Mouse (Mus musculus) inflammation-experienced regulatory T-cells, adult 16 weeks (primary cell): ENCODE results near the gene Ilf2. TPM values are rescaled to one million over a fixed set of nuclear protein-coding genes. Genes with fewer than 3 reads are reported as not detected.

ENCODE experiments used
- polyA plus RNA-seq: library from polyadenylated mRNA; unstranded; fragments of 100-300 nt; shearing (Covaris generic); gene quantifications from one replicate; pipeline ENCODE4 v1.2.1, GENCODE M21; 2017

Gene Ilf2
- 116 TPM for polyA plus RNA-seq

DNA sequence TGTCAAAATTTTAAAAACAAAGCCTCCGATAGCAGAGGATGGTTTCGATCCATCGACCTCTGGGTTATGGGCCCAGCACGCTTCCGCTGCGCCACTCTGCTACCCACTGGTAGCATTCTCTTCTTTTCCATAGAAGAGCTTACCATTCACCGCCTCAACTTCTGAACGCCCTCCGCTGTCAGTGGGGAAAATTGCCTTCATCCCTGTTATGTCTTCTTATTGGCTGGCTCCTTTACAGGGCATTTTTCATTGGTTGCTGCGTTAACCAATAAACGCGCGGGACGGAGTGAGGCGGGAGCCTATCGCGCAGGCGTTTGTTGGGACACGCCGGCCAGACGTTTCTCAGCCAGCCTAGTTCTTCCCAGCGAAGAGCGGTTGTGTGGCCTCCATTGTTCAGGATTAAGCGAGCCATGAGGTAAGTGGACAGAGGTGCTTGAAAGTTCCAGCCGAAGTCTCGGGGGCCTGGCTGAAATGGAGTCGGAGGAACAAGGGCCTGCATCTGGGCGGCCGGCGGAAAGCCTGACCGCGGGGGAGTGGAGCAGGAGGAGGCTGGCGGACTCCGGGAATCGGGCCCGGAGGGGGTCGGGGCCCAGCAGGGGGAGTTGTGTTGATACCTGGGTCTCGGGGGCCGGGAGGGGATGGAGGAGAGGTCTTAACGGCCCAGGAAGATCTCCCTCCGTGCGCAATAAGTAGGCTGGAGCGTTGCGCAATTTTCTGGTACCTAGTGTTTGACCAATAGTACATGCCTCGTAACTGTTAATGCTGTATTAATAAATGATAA, at the start of gene Ilf2:
Gene Ilf2, plus strand, starts transcription at position 296 of the 781 bp plus-strand sequence.

DNA sequence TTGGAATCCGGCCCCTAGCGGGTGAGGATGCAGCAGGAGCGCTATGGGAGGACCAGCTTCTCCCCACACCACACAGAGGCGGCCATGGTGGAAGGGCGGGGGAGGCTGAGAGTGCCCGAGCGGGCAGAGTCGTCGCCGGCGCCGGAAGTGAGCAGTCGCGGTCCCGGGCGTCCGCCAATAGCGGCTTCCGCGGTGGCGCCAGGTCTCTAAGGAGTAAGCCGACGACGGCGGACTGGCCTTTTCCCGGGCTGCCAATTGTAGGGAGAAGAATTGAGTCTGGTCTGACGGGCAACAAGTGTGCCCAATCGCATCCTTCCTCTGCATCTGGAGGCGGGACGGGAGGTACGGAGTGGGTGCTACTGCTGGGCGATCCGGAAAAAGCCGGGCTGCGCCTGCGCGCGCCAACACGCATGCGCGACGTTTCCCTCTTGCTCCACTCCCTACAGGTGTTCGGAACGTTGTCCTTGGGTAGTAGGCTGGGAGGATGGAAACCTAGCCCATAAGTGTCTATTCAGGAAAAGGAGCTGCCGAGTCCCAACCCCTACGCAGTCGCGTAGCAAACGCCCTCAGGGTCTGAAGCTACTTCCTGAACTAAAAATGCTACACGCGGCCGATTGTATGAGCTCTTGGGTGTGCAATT, 42.4 kb upstream of the Ilf2 start, which contains the start of gene Ints3:
Gene Ints3, minus strand, starts transcription at position 242 of the 640 bp plus-strand sequence.

DNA sequence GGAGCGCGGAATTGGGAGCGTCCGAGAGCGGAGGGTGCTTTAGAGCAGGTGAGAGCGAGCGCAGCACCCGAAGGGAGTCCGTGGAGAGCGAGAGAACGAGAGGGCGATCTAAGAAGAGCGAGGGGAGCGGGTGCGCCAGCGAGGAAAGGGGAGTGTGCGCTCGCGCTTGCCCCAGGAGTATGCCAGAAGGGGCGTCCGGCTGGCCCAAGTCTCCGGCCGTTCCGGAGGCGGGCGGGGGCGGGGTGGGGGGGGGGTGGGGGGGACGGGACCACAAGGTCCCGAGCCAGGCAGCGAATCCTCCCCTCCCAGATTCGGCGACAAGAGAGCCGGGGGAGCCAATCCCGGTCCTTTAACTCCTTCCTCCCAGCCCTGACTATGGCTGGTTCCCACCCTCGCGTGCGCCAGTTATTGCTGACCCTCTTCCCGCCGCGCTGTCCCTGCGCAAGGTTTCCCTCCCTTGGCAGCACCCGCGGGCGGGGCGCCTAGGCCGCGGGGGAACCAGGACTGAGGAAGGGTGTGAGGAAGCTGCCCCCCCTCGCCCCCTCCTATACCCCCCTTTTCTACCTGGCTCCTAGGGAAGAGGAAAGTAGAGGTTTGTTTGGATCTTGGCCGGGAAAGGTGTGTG, 10.1 kb upstream of the Ilf2 start, which contains the start of gene Npr1:
Gene Npr1, minus strand, starts transcription at position 181 of the 625 bp plus-strand sequence.

DNA sequence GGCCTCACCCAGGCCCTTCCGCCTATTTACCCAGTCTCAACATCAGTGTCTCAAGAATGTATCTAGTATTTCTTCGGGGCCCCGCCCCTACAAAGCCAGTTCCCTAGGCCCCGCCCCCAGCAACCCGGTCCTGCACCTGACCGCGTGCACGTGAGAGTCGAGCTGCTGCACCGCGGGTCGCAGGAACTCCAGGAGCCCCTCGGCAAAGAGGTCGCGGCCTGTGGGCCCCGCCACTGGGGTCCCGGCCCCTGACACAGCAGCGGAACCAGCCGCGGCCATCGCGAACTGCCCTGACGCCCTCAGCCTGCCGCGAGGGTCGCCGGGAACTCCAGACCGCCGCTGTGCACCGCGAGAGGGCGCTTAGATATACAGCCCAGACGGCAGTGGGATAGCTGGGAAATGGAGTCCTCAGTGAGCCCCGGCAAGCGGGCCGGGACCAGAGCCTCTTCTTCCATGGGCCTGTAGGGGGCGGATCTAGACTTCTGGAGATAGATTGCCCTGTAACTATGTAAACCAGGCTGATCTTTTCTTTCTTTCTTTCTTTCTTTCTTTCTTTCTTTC, 14.8 kb downstream of the Ilf2 start, which contains the start of gene Snapin:
Gene Snapin, minus strand, starts transcription at position 338 of the 561 bp plus-strand sequence.

DNA sequence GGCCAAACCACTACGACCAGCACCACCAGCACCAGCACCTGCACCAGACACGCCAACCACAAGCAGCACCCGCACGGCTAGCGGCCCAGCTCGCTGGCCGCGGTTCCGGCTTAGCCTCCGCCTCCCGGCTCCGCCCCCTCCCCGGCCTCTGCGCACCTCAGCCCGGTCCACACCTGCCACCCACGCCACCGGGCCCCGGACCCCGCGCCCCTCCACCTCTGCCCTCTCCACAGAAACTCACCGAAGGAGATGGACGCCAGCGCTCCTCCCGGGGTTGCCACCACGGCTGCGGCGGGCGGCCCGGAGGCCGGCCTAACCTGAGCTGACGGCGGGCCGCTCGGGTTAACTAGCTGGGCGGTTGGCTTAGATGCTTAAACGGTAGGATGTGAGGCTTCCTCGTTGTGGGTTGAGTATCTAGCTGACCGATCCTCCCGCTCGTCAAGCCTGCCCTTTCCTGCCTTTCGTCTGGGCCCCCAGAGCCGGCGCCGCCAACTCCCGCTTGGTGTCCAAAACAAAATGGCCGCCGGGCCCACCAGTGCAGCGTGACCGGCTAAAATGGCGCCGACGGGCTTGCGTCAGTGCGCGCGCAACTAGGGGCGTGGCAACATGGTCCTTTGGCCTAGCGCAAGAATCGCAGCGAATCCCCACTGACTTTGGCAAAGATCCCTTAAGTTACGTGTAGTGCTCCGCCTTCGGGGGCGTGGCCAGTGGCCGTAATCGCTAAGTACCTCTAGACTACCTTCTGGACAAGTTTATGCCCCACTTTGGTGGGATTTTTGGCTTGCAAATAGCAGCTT, 33.2 kb downstream of the Ilf2 start, which contains the start of gene Chtop:
Gene Chtop, minus strand, starts transcription at position 549 of the 797 bp plus-strand sequence.

DNA sequence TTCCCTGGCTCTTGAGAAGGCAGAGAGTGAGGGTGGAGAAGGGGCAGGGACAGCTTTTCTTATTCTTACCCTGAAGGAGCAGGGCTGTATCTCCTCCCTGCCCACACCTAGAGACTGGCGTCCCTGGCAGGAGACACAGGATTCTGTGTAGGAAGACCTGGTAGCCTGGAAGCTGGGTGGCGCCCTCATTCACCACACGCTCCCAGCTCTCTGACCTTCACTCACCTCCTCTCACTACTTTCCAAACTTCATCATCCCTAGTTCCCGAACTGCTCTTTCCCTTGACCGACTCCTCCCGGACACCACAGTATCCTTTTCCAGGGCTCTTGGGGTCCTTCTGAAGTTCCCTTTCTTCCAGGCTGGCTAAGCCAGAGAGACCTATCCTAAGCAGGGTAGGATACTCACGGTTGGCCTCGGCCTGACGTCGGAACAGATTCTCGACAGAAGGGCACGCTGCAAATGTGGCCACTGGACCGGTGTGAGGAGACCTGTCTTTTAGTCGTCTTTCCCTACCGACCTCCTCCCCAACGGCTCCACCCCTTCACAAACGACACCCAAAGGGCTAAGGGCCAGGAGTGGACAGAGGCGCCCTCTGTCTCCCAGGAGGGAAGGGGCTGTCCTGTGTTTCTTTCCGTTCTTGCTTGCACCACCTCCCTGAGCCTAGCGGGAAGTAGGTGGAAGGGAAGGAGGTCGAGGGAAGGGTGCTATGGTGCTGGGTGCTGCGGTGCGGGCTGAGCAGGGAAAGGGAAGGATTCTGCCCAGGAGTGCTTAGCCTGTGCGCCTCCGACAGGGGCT, 38.1 kb downstream of the Ilf2 start, which contains the start of the genes S100a1 and S100a13:
Gene S100a1, minus strand, starts transcription at position 597 of the 795 bp plus-strand sequence.
Gene S100a13, plus strand, starts transcription at position 640 of the 795 bp plus-strand sequence.

DNA sequence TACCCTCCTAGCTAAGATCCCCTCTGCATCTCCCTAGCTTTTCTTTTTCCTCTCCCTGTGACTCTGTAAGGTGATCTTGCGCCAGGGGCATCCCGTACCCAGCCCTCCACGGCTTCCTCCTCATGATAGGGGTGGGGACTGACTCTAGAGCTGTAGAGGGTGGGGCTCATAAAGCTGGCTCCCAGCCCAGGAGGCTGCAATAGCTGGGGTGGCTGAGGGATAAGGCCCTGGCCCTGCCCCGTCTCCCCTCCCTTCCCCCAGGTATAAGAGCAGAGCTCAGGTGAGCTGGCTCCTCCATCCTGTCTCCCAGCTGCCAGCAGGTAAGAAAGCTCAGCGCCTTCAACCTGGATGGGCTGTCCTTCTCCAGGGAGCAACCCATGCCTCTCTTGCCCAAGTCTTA, 50.7 kb downstream of the Ilf2 start, which contains the start of gene S100a14:
Gene S100a14, plus strand, starts transcription at position 277 of the 400 bp plus-strand sequence.

DNA sequence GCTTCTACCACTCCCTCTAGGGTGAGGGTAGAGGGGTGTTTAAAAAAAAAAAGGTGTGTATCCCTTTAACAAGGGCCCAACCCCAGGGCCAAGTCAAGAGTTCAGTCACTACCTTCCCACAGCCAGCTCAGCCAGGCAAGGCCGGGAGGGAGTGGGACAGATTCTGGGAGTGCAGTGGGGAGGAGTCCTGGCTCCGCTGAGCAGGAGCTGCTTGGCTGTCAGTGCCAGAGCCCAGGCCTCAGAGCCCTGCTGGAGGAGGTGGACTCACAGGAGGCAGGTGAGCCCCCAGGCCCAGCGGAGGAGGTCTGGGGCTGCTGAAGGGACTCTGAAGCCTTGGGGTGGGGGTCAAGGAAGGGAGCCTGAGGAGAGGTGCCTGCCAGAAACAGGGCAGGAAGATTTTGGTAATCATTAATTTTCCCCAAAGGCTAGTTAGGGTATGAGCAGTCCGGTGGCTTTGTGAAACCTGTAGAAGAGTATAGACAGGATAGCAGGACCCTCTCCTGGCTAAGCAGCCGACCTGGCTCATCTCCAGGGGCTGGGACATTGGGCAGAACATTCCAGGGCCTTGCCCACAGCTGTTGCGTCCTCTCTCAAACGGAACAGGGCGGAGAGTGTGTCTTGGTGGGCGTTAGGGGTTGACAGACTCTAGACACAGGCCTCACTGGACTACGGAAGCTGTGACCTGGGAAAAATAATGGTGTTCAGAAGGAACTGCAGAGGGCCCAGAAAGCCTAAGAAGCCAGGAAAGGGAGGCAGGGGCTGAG, 61.4 kb downstream of the Ilf2 start, which contains the start of gene S100a16:
Gene S100a16, plus strand, starts transcription at position 114 of the 764 bp plus-strand sequence.

Other genes with a start within 250 kb of the Ilf2 start
- gene Jtb, start 244.5 kb upstream of the Ilf2 start, polyA plus RNA-seq, result 194 TPM
- not detected for gene Creb3l4, start 232.6 kb upstream of the Ilf2 start, polyA plus RNA-seq
- gene Slc39a1, start 228.0 kb upstream of the Ilf2 start, polyA plus RNA-seq, result 3.4 TPM
- gene Crtc2, start 222.0 kb upstream of the Ilf2 start, polyA plus RNA-seq, result 114 TPM
- 65.5 TPM for gene Dennd4b, start 210.9 kb upstream of the Ilf2 start, polyA plus RNA-seq
- 13.3 TPM for gene Gatad2b, start 182.9 kb upstream of the Ilf2 start, polyA plus RNA-seq
- gene Slc27a3, start 86.2 kb upstream of the Ilf2 start, polyA plus RNA-seq, result 0.24 TPM
- 43.9 TPM for gene Ints3, start 42.5 kb upstream of the Ilf2 start, polyA plus RNA-seq
- gene Npr1, start 10.3 kb upstream of the Ilf2 start, polyA plus RNA-seq, result not detected
- 132 TPM for gene Snapin, start 14.9 kb downstream of the Ilf2 start, polyA plus RNA-seq
- gene Chtop, start 33.4 kb downstream of the Ilf2 start, polyA plus RNA-seq, result 218 TPM
- gene S100a1, start 38.3 kb downstream of the Ilf2 start, polyA plus RNA-seq, result 4.7 TPM
- gene S100a13, start 38.3 kb downstream of the Ilf2 start, polyA plus RNA-seq, result 157 TPM
- gene S100a14, start 50.7 kb downstream of the Ilf2 start, polyA plus RNA-seq, result not detected
- 0.43 TPM for gene S100a16, start 61.1 kb downstream of the Ilf2 start, polyA plus RNA-seq
- 2.4 TPM for gene S100a3, start 84.5 kb downstream of the Ilf2 start, polyA plus RNA-seq
- gene S100a2, start 114.1 kb downstream of the Ilf2 start, polyA plus RNA-seq, result 1.1 TPM
- gene Gm42674, start 125.8 kb downstream of the Ilf2 start, polyA plus RNA-seq, result not detected
- 209 TPM for gene S100a4, start 127.6 kb downstream of the Ilf2 start, polyA plus RNA-seq
- not detected for gene S100a5, start 132.4 kb downstream of the Ilf2 start, polyA plus RNA-seq
- 374 TPM for gene S100a6, start 136.8 kb downstream of the Ilf2 start, polyA plus RNA-seq
- not detected for gene S100a7a, start 177.9 kb downstream of the Ilf2 start, polyA plus RNA-seq
- gene S100a8, start 192.9 kb downstream of the Ilf2 start, polyA plus RNA-seq, result not detected
- not detected for gene S100a9, start 219.6 kb downstream of the Ilf2 start, polyA plus RNA-seq